Mouse (Mus musculus) olfactory bulb, adult 2 months (tissue): ENCODE measurements around the gene Zfp839.

Experiments
- CTCF ChIP-seq: fragments of 200-500 bp; IDR thresholded peaks from 2 replicates; pipeline ENCODE4 v1.5.1; 2012; ENCODE audit warnings: low read depth, mild to moderate bottlenecking, low read length, moderate library complexity; ENCODE audit not compliant: insufficient read depth
- POLR2A ChIP-seq: fragments of 200-500 bp; IDR thresholded peaks from 2 replicates; pipeline ENCODE4 v1.6.1; 2012; ENCODE audit warnings: mild to moderate bottlenecking, low read depth, low read length, moderate library complexity; ENCODE audit not compliant: insufficient read depth

DNA sequence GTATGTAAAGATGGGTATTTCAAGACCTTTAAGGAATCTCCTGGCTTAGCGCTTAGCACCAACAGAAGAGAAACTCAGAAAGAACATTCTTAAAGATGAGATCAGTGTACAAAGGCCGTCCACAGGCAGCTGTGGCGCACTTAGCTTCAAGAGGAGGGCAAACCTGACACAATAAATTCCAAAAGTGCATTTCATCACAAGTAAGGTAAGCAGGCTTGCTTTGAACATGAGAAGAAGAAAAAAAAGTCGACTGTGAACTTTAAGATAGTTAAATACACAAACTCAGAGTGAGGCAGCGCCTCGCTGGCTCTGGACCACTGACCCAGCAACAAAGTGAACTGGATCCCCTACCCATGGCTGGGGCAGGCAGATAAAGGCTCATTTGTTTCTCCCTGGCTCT lies 13.3 kb upstream of the Zfp839 start:
- TF ChIP-seq CTCF, result no peak
- no peak for TF ChIP-seq POLR2A
